Mouse (Mus musculus) 3134 (cell line): ENCODE measurements around the gene Arhgap5.
"Not testable (repeated sequence)": the region's sequence is repeated elsewhere in the genome, so short reads cannot be mapped to it uniquely, and the experiment has no call there.

Experiments used
- DNase-seq: peaks from one replicate; pipeline ENCODE4 v3.0.0-alpha.2; 2011; ENCODE audit warnings: low spot score; ENCODE audit not compliant: insufficient read length; ENCODE audit errors: extremely low read depth

The Arhgap5 gene

DNA sequence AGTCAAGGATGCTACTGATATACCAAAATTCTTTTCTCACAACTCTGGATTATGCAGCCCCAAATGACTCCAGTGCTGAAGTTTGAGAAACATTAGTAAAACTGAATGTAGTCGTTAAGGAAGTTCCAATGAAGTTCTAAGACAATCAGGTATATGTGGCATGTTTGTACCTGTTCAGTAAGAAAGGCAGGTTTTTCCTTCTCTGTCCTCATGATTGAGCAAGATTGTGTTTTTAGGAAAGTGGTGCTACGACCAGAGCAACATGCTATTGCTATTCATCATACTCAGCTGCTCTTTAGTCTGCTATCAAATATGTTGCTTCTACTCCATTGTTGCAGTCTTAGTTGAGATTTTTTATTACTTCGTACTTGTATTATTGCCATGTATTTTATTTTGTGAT, 26.0 kb downstream of the Arhgap5 start:
- DNase-seq, result no peak

DNA sequence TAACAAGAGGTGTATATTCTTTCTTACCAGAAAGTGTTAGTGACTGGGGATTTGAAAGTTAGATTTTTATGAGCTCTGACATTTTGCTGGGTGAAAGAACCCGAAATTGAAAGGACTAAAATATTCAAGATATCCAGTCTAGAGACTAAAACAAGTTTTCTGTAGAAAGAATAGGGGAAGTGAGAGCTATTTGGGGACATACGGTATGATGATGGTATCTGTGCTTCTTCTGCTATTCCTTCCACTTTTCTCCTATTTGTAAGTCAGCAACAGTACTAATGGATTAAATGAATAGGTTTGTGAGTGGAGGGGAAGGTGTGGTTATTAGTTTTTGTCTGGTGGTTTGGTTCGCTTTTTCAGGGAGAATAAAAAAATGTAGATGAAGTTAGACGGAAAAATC, 37.5 kb downstream of the Arhgap5 start:
- no peak for DNase-seq

GRCm38 (mm10) chr12:52544532-52544931, 40.8 kb downstream of the Arhgap5 start:
- no peak for DNase-seq

- no peak for DNase-seq
Measured at GRCm38 (mm10) chr12:52552085-52552484, 48.3 kb downstream of the Arhgap5 start.

DNA sequence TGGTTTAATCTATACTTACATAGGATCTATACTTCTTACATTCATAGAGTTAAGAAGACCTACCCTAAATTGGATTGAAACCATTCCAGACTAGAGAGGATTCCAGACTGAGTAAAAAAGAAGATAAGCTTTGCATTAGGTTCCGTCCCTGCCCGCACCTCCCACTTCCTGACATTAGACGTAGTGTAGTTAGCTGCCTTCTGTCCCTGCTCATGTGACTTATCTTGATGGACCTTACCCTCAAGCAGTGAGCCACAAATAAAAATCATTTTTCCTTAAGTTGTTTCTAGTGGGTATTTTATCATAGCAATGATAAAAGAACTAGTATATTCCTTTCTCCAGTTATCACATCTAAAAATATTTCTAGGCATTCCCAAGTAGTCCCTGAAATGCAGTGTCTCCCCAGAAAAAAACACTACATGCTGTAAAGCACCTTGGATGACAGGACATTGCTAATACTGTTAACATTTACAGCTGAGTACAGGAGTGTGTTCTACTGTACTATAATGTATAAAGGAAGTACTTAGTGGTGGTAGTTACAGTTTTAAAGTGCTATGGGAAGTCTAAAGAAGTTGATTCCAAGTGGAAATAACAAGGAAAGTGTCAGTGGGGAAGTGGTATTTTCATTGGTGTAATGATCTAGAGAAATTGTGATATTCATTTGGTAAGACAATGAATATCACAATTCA, 51.6 kb downstream of the Arhgap5 start:
- no peak for DNase-seq

- DNase-seq, result no peak
Measured at GRCm38 (mm10) chr12:52565654-52566053, 61.9 kb downstream of the Arhgap5 start.

- DNase-seq, result no peak
Measured at GRCm38 (mm10) chr12:52573371-52573770, 69.6 kb downstream of the Arhgap5 start.

DNA sequence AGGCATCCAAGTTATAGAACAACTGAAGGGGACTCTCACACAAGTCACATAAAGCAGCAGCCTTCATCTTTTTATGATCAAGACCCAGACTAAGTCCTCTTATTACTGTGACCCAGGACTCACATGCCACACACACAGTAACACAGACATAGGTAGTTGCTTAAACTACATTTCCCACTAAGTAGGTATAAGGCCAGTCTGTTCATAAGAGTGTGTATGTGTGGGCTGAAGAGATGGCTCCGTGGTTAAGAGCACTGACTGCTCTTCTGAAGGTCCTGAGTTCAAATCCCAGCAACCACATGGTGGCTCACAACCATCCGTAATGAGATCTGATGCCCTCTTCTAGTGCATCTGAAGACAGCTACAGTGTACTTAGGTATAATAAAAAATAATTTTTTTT, 82.7 kb downstream of the Arhgap5 start:
- DNase-seq, result not testable (repeated sequence)

- DNase-seq, result no peak
Measured at GRCm38 (mm10) chr12:52587473-52588010, 83.8 kb downstream of the Arhgap5 start.

- DNase-seq, result no peak
Measured at GRCm38 (mm10) chr12:52595389-52596185, 91.8 kb downstream of the Arhgap5 start.

DNA sequence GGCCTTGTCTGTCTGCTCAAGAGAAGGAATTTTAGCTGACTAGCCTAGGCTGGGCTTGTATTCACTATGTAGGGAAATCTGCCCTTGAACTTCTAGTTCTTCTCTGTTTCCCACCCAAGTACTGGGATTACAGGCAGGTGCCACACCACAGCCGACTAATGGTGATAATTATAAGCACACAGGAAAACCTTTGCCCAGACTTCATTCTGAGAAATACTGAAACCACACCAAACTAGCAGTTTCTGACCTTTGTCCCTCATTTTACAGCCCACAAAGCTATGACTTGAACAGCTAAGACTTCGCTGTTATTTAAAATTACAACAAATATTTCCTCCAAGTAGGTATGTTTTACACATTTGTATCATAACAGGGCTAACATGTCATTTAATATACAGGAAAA, 98.7 kb downstream of the Arhgap5 start:
- DNase-seq, result no peak

- DNase-seq, result peak; percentile 74
Measured at GRCm38 (mm10) chr12:52602883-52603694, 99.3 kb downstream of the Arhgap5 start.

GRCm38 (mm10) chr12:52603695-52604255, 100.0 kb downstream of the Arhgap5 start:
- peak; percentile 61 for DNase-seq

DNA sequence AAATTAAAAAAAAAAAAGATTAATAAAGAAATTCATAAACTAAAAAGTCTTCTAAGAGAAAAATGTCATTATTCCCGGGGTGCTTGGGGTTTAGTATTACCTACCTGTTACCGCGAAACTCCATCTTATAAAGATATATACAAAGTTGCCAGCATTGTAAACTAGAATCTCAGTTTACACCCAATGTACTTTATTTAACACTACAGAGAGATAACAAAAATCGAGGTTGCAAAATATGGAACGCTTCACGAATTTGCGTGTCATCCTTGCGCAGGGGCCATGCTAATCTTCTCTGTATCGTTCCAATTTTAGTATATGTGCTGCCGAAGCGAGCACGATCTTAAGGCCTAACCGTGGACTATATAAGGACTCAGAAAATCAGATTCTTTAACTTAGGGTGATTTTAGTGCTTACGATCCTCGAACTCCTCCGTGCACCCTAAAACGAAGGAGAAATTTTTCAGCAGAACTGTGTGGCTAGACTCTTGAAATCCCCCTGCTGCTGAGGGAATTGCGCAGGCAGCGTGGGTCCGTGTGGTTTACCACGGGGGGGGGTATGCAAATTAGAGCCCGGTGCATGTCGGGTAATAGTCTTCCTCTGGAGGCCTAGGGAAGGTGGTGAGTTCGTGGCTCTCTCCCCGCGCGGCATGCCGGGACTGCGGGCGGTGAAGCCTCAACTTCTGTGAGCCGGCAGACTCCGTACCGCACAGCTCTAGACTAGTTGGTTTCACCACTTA, 100.7 kb downstream of the Arhgap5 start:
- DNase-seq, result peak; percentile 85

DNA sequence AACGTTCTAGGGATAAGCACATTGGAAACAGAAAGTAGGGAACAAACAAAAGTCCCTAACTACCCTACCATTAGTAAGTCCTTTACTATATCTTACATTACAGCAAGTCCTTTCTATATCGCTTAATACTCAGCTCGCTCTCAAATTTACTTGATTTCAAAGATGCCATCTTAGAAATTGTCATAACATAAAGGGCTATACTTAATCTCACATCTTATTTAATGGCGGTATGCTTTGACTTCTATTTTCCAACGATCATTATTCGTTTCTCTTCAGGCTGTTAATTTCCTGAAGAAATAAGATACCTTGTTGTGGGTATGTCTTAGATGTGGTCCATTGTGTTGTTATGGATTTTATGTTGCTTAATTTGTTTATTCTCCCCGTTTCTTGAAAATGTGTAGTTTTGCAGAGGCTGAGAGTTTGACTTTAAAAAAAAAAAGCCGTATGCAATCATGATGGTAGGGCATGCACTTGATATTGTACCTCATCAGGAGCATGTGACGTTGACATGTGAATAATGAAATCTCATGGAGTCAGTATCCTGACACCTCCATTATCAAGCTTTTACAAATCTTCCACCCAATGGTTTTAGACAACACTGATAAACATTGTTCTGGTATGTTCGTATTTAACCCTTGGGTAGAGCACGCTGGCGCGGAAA, 101.3 kb downstream of the Arhgap5 start:
- DNase-seq, result no peak

DNA sequence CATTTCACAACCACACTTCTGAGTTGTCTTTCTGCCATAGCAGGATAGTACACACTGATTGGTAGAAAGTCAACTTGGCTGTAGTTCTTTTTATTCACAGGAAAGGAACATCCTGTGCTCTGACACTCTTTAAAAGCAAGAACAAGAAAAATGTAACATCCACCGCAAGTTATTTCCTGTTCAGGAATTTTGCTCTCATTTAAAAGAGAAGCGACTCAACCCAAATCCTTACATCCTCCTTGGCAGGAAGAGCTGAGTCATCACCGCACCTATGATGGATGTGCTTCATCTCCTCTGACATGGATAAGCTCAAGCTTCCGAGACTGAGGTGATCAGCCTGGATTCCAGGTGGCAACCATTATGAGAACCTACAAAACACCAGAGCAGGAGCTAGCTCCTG, 103.6 kb downstream of the Arhgap5 start:
- DNase-seq, result no peak

GRCm38 (mm10) chr12:52615703-52616102, 111.9 kb downstream of the Arhgap5 start:
- no peak for DNase-seq

DNA sequence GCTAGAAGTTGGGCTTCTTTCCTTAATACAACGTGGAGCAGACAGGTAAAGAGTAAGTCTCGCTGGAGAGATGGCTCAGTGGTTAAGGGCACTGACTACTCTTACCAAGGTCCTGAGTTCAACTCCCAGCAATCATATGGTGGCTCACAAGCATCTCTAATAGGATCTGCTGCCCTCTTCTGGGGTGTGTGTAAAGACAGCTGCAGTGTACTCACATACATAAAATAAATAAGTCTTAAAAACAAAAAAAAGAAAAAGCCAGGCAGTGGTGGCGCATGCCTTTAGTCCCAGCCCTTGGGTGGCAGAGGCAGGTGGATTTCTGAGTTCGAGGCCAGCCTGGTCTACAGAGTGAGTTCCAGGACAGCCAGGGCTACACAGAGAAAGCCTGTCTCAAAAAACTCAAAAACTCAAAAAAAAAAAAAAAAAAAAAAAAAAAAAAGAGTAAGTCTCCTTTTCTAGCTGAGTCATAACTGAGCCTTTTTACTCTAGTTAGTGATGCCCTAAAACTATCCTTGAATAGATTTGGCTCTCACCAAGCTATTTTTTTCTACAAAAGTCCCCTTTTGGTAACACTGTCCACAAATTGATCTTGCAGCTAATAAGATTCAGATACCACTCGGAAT, 114.8 kb downstream of the Arhgap5 start:
- DNase-seq, result no peak

DNA sequence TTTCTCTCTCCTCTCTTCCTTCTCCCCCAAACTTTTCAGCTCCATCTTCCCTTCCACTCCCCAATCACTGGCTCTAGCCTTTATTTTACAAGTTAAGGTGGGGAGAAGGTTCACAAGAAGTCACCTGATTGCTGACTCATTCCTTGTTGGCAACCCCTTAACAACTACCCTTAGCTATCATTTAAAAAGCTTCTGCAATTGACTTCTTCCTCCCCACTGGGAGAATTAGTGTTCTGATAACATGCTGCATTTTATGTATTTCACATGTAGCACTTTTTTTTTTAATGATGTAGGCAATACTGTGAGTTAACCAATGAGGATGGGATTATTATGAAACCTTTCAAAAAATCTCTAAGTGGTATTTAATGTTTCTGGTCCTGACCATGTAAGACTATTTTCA, 115.9 kb downstream of the Arhgap5 start:
- no peak for DNase-seq
